8 mouse cellular contexts compared by ENCODE assay signal in genomic region chr9:14498896-14499705, GRCm38 (mm10). TPM values are rescaled to one million over a fixed set of nuclear protein-coding genes. Genes with fewer than 3 reads are reported as not detected.
DNase-seq lines count a peak whose midpoint lies in the region; ATAC-seq and TF ChIP-seq lines count a peak whose summit lies in the region.

No protein-coding gene starts in this region.

- in situ Hi-C loops in CH12.LX (cut with MboI; ENCODE audit: low pct_ligation_motif_present, low pct_unique_long_range_greater_than_20kb, low sequenced_read_pairs), result no loop called here

- peaks cover 12% of the 10 kb centered on the region for H3K79me2 ChIP-seq in CH12.LX (replicated peaks; ENCODE audit: control insufficient read depth, extremely low read depth, insufficient read depth, poor library complexity, severe bottlenecking)

- TF ChIP-seq CTCF in CH12.LX (conservative IDR thresholded peaks at IDR 0.05 in 1 of 2, IDR thresholded peaks at IDR 0.05 in 1 of 2; ENCODE audit: low read depth in 2 of 2, low read length in 2 of 2), result no peak

- H3K4me2 ChIP-seq in heart, embryonic 13.5 days, result peak overlapping the region; percentile 75
- peak overlapping the region; percentile 87 for H3K4me2 ChIP-seq in CH12.LX (ENCODE audit: insufficient read depth, low read depth, poor library complexity, severe bottlenecking)
- H3K4me2 ChIP-seq in hindbrain, embryonic 13.5 days, result peak overlapping the region; percentile 72
- peak overlapping the region; percentile 66 for H3K4me2 ChIP-seq in midbrain, embryonic 16.5 days (ENCODE audit: low read length)

- H3K4me1 ChIP-seq in heart, embryonic 13.5 days, result peaks cover 14% of the 10 kb centered on the region
- H3K4me1 ChIP-seq in CH12.LX (ENCODE audit: control insufficient read depth in 1 of 2, insufficient read depth in 2 of 2), result peaks cover 3 to 23% of the 10 kb centered on the region in 2 experiments; a peak in 3 of 4 replicates
- H3K4me1 ChIP-seq in hindbrain, embryonic 13.5 days (replicated peaks), result peaks cover 15% of the 10 kb centered on the region
- peaks cover 7% of the 10 kb centered on the region for H3K4me1 ChIP-seq in midbrain, embryonic 16.5 days (ENCODE audit: control insufficient read depth, insufficient read depth, low read length)

- DNase-seq in heart, postnatal 10 days, result no peak
- DNase-seq in CH12.LX (ENCODE audit: extremely low read depth), result peak; percentile 55
- DNase-seq in adrenal gland, postnatal 36 days, result no peak
- no peak for DNase-seq in cerebellum, adult 8-10 months
- DNase-seq in adrenal gland, adult (ENCODE audit: inconsistent age in 2 of 2, low spot score in 1 of 2), result no peak

- 0 out of 2 replicates have a peak, but pooled peaks have one; percentile 8 for TF ChIP-seq EP300 in CH12.LX (IDR thresholded peaks at IDR 0.05; ENCODE audit: low read length)

- peak overlapping the region; percentile 95 for H3K4me3 ChIP-seq in heart, embryonic 13.5 days
- peak overlapping the region; percentile 79 to 94 (median 91) for H3K4me3 ChIP-seq in CH12.LX (replicated peaks in 1 of 3; ENCODE audit: low read depth in 2 of 3, low read length in 2 of 3, poor library complexity in 1 of 3)
- H3K4me3 ChIP-seq in hindbrain, embryonic 13.5 days, result peak overlapping the region; percentile 64
- H3K4me3 ChIP-seq in midbrain, embryonic 16.5 days (ENCODE audit: low read depth, low read length), result peak overlapping the region; percentile 90

- no peak overlapping the region for H3K27ac ChIP-seq in heart, embryonic 13.5 days (replicated peaks)
- H3K27ac ChIP-seq in CH12.LX (ENCODE audit: insufficient read depth, low read depth), result peak overlapping the region; percentile 69
- H3K27ac ChIP-seq in hindbrain, embryonic 13.5 days, result no peak overlapping the region
- H3K27ac ChIP-seq in midbrain, embryonic 16.5 days (ENCODE audit: low read length), result no peak overlapping the region

- H3K36me3 ChIP-seq in heart, embryonic 13.5 days, result peaks cover 21% of the 10 kb centered on the region
- peaks cover 14 to 40% of the 10 kb centered on the region in 2 experiments for H3K36me3 ChIP-seq in CH12.LX (replicated peaks in 1 of 2; ENCODE audit: control insufficient read depth in 1 of 2, insufficient read depth in 1 of 2, low read length in 1 of 2)
- peaks cover 18% of the 10 kb centered on the region for H3K36me3 ChIP-seq in hindbrain, embryonic 13.5 days
- H3K36me3 ChIP-seq in midbrain, embryonic 16.5 days (ENCODE audit: control insufficient read depth, insufficient read depth, low read length), result peaks cover 13% of the 10 kb centered on the region

- WGBS in heart, embryonic 13.5 days, result 82% methylated on average over 4 of the region's 4 CpGs
- WGBS in hindbrain, embryonic 13.5 days, result 86% methylated on average over 4 of the region's 4 CpGs
- 87% methylated on average over 4 of the region's 4 CpGs for WGBS in midbrain, embryonic 16.5 days

- TF ChIP-seq POLR2A in CH12.LX (IDR thresholded peaks at IDR 0.05; ENCODE audit: low read depth, low read length), result no peak

- intact Hi-C loops in heart, postnatal 10 days (cut with DNase I), result loop anchor here (10.0 kb wide), 1 partner anchor 144 kb away; no protein-coding TSS in a partner anchor

- no peak for TF ChIP-seq RAD21 in CH12.LX (IDR thresholded peaks at IDR 0.05; ENCODE audit: low read depth, low read length)

- dilution Hi-C loops in CH12.LX (cut with MboI; ENCODE audit: extremely low pct_ligation_motif_present, extremely low pct_unique_long_range_greater_than_20kb, low sequenced_read_pairs), result no loop called here

- H3K9me3 ChIP-seq in heart, embryonic 13.5 days, result no peaks in the 10 kb centered on the region
- H3K9me3 ChIP-seq in CH12.LX (replicated peaks; ENCODE audit: low read length), result no peaks in the 10 kb centered on the region
- H3K9me3 ChIP-seq in hindbrain, embryonic 13.5 days, result no peaks in the 10 kb centered on the region
- H3K9me3 ChIP-seq in midbrain, embryonic 16.5 days (replicated peaks; ENCODE audit: control insufficient read depth, low read length, poor library complexity, severe bottlenecking), result no peaks in the 10 kb centered on the region

- ATAC-seq in heart, embryonic 13.5 days (ENCODE audit: extremely low read depth, insufficient number of reproducible peaks, low FRiP score, low TSS enrichment), result no peak
- ATAC-seq in hindbrain, embryonic 13.5 days (ENCODE audit: low FRiP score), result no peak
- no peak for ATAC-seq in midbrain, embryonic 16.5 days

- H3K9ac ChIP-seq in heart, embryonic 13.5 days, result no peak overlapping the region
- H3K9ac ChIP-seq in CH12.LX (ENCODE audit: insufficient read depth, low read depth), result peak overlapping the region; percentile 57
- peak overlapping the region; percentile 76; the same call in 1 of the 2 replicates for H3K9ac ChIP-seq in hindbrain, embryonic 13.5 days
- no peak overlapping the region for H3K9ac ChIP-seq in midbrain, embryonic 16.5 days (ENCODE audit: low read depth, low read length)

- H3K27me3 ChIP-seq in heart, embryonic 13.5 days (replicated peaks), result no peaks in the 10 kb centered on the region
- H3K27me3 ChIP-seq in CH12.LX (replicated peaks), result no peaks in the 10 kb centered on the region
- no peaks in the 10 kb centered on the region for H3K27me3 ChIP-seq in hindbrain, embryonic 13.5 days
- no peaks in the 10 kb centered on the region for H3K27me3 ChIP-seq in midbrain, embryonic 16.5 days (ENCODE audit: control insufficient read depth, insufficient read depth, low read depth, low read length)

TF ChIP-seq in CH12.LX, 34 proteins besides CTCF, POLR2A, EP300 and RAD21:
- TF ChIP-seq ETS1 (conservative IDR thresholded peaks at IDR 0.05; ENCODE audit: low read depth, low read length) (peak; percentile 51; the same call in 1 of the 2 replicates), IRF4 (IDR thresholded peaks at IDR 0.05; ENCODE audit: low read depth, low read length) (peak; percentile 60; the same call in 1 of the 2 replicates), JUND (conservative IDR thresholded peaks at IDR 0.05; ENCODE audit: low read depth, low read length) (peak; percentile 30; the same call in 1 of the 2 replicates), MAX (IDR thresholded peaks at IDR 0.05; ENCODE audit: low read length) (no peak), NRF1 (IDR thresholded peaks at IDR 0.05; ENCODE audit: low read depth, low read length) (no peak), MXI1 (IDR thresholded peaks at IDR 0.05; ENCODE audit: low read depth, low read length) (no peak)

RNA-seq across cellular contexts. Expression of gene Kdm4d, which starts 1.2 kb away (rescaled TPM):
- 0.19 TPM in 1 of 2 replicates, not detected in the other for polyA plus RNA-seq in heart, embryonic 13.5 days (2015; fragmentation: Nextera tagmentation; extraction: Ambion mirVana)
- total RNA-seq in heart, postnatal 10 days (2021), result not detected
- 0.08 and 0.21 TPM in 2 replicates for total RNA-seq in CH12.LX (2012; rRNA removed)
- 0.27 and 0.28 TPM in 2 replicates for total RNA-seq in CH12.LX (2014; rRNA removed)
- 0.30 and 0.37 TPM in 2 replicates for polyA plus RNA-seq in CH12.LX (2012; ENCODE audit: insufficient read length, low read depth)
- polyA plus RNA-seq in hindbrain, embryonic 13.5 days (2015; fragmentation: Nextera tagmentation; extraction: Ambion mirVana), result 0.36 and 0.58 TPM in 2 replicates
- polyA plus RNA-seq in midbrain, embryonic 16.5 days (2015; fragmentation: Nextera tagmentation; extraction: Ambion mirVana), result 0.63 and 1.3 TPM in 2 replicates
- total RNA-seq in adrenal gland, postnatal 36 days (2021), result under 1 TPM; 0.23 to 0.53 TPM

RNA-seq across cellular contexts. Expression of gene Cwc15, which starts 1.3 kb away (rescaled TPM):
- polyA plus RNA-seq in heart, embryonic 13.5 days (2015; fragmentation: Nextera tagmentation; extraction: Ambion mirVana), result 111 and 116 TPM in 2 replicates
- total RNA-seq in heart, postnatal 10 days (2021), result 10 to 100 TPM; 79.2 to 80.4 TPM
- total RNA-seq in CH12.LX (2012; rRNA removed) (107 and 125 TPM in 2 replicates), CH12.LX (2014; rRNA removed) (190 and 230 TPM in 2 replicates)
- 221 and 276 TPM in 2 replicates for polyA plus RNA-seq in CH12.LX (2012; ENCODE audit: insufficient read length, low read depth)
- 163 and 174 TPM in 2 replicates for polyA plus RNA-seq in hindbrain, embryonic 13.5 days (2015; fragmentation: Nextera tagmentation; extraction: Ambion mirVana)
- polyA plus RNA-seq in midbrain, embryonic 16.5 days (2015; fragmentation: Nextera tagmentation; extraction: Ambion mirVana), result 145 TPM in 2 replicates
- total RNA-seq in adrenal gland, postnatal 36 days (2021), result 100 to 1,000 TPM; 110 to 143 TPM

Comparison
In these comparisons a context has a peak if more than half of its experiments do, and no peak if none do; other contexts are left out.
1. H3K9ac ChIP-seq: peak in CH12.LX (single experiment) and hindbrain, embryonic 13.5 days (single experiment); none in heart, embryonic 13.5 days (single experiment) and midbrain, embryonic 16.5 days (single experiment).
2. Peak in every context shown above with its lines, with median percentiles within 50 percentile points of each other: H3K4me2 ChIP-seq and H3K4me3 ChIP-seq.